9 mouse cellular contexts compared by ENCODE assay signal in the genomic region with DNA sequence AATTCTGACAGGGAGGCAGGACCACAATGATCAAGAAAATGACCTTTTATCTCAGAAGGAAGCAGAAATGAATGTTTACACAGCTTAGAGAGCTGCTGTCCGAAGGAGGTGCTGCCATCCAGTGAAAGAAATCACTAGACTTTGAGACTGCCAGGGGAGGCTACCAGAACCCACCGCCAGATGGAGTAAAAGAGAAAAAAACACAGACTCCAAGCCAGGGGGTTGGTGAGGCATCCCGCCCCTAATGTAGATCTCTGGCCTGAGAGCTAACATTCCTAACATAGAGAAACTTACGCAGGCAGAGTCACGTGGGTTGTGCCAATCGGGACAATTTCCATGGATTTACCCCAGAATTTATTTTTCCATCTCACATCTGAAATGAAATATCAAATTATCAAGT. TPM values are rescaled to one million over a fixed set of nuclear protein-coding genes. Genes with fewer than 3 reads are reported as not detected.
DNase-seq lines count a peak whose midpoint lies in the region; ATAC-seq lines count a peak whose summit lies in the region.
"Had no signal": no experiment of that assay in that cellular context is flagged by ENCODE, and none has a peak within 500 bp of the region (broad histone marks: within the 10 kb centered on the region; RNA-seq: fewer than 3 reads in every experiment).

No protein-coding gene starts in this region.

- no peak overlapping the region for H3K27ac ChIP-seq in intestine, embryonic 14.5 days (ENCODE audit: low read depth)
- no peak overlapping the region for H3K27ac ChIP-seq in midbrain, embryonic 16.5 days (ENCODE audit: low read length)

- no peak overlapping the region for H3K9ac ChIP-seq in intestine, embryonic 14.5 days (ENCODE audit: low read length)
- no peak overlapping the region for H3K9ac ChIP-seq in midbrain, embryonic 16.5 days (ENCODE audit: low read depth, low read length)

- no peak overlapping the region for H3K4me3 ChIP-seq in intestine, embryonic 14.5 days (ENCODE audit: low read depth, low read length)
- no peak overlapping the region for H3K4me3 ChIP-seq in midbrain, embryonic 16.5 days (ENCODE audit: low read depth, low read length)
- H3K4me3 ChIP-seq: erythroblast, embryonic 14.5 days had no signal

- 24% methylated on average over 6 of the region's 6 CpGs for WGBS in intestine, embryonic 14.5 days
- 40% methylated on average over 6 of the region's 6 CpGs for WGBS in midbrain, embryonic 16.5 days

- H3K4me1 ChIP-seq in intestine, embryonic 14.5 days (replicated peaks; ENCODE audit: control insufficient read depth, insufficient read depth, low read length) = no peaks in the 10 kb centered on the region
- no peaks in the 10 kb centered on the region for H3K4me1 ChIP-seq in midbrain, embryonic 16.5 days (ENCODE audit: control insufficient read depth, insufficient read depth, low read length)

- peak; percentile 30 for DNase-seq in adrenal gland, postnatal 14 days
- no peak for DNase-seq in adrenal gland, adult 18-20 months (ENCODE audit: low spot score in 2 of 2)
- peak; percentile 55 to 60 for DNase-seq in left cerebral cortex, postnatal 10 days (ENCODE audit: extremely low spot score in 1 of 2, low spot score in 2 of 2)
- no peak for DNase-seq in left cerebral cortex, adult 18-20 months (ENCODE audit: low spot score in 2 of 2)
- DNase-seq in R1 (ENCODE audit: low read depth, low spot score) = peak; percentile 73
- peak; percentile 73 for DNase-seq in intestine, embryonic 14.5 days (ENCODE audit: low spot score)
- no peak for DNase-seq in adrenal gland, adult 2 months

- H3K9me3 ChIP-seq in intestine, embryonic 14.5 days (ENCODE audit: control insufficient read depth, low read length) = no peaks in the 10 kb centered on the region
- H3K9me3 ChIP-seq in midbrain, embryonic 16.5 days (replicated peaks; ENCODE audit: control insufficient read depth, low read length, poor library complexity, severe bottlenecking) = no peaks in the 10 kb centered on the region

- intact Hi-C loops in left cerebral cortex, postnatal 10 days (cut with DNase I) = no loop called here

- no peaks in the 10 kb centered on the region for H3K27me3 ChIP-seq in intestine, embryonic 14.5 days (replicated peaks; ENCODE audit: control insufficient read depth, insufficient read depth, low read length)
- H3K27me3 ChIP-seq in midbrain, embryonic 16.5 days (ENCODE audit: control insufficient read depth, insufficient read depth, low read depth, low read length) = no peaks in the 10 kb centered on the region

- ATAC-seq in intestine, embryonic 14.5 days (replicated peaks; ENCODE audit: low FRiP score, low TSS enrichment, low read depth) = 0 out of 2 replicates have a peak, but pooled peaks have one; percentile 50
- peak; percentile 54 for ATAC-seq in midbrain, embryonic 16.5 days

- no peaks in the 10 kb centered on the region for H3K36me3 ChIP-seq in intestine, embryonic 14.5 days (ENCODE audit: control insufficient read depth, insufficient read depth, low read length)
- H3K36me3 ChIP-seq in midbrain, embryonic 16.5 days (ENCODE audit: control insufficient read depth, insufficient read depth, low read length) = no peaks in the 10 kb centered on the region

- H3K4me2 ChIP-seq in intestine, embryonic 14.5 days (ENCODE audit: low read length) = no peak overlapping the region
- H3K4me2 ChIP-seq in midbrain, embryonic 16.5 days (ENCODE audit: low read length) = no peak overlapping the region

RNA-seq across cellular contexts. Expression of a gene that starts 45.4 kb away (rescaled TPM):
- 1.0 and 2.1 TPM in 2 replicates for total RNA-seq in adrenal gland, postnatal 14 days (2021)
- total RNA-seq in adrenal gland, adult 18-20 months (2021) = 1 to 10 TPM; 1.2 to 1.3 TPM
- total RNA-seq in left cerebral cortex, postnatal 10 days (2021) = 10 to 100 TPM; 16.4 TPM
- 10 to 100 TPM; 12.3 to 12.4 TPM for total RNA-seq in left cerebral cortex, adult 18-20 months (2021)
- 35.2 and 37.8 TPM in 2 replicates for polyA plus RNA-seq in intestine, embryonic 14.5 days (2014; fragmentation: Nextera tagmentation; extraction: Ambion mirVana)
- polyA plus RNA-seq in midbrain, embryonic 16.5 days (2015; fragmentation: Nextera tagmentation; extraction: Ambion mirVana) = 89.6 and 96.4 TPM in 2 replicates
- total RNA-seq in adrenal gland, adult 2 months (2021) = 1 to 10 TPM; 1.2 to 3.7 TPM
- polyA plus RNA-seq in adrenal gland, adult 2 months (2012; rRNA removed) = 0.28 and 0.64 TPM in 2 replicates

Comparison
In these comparisons a context has a peak if more than half of its experiments do, and no peak if none do; other contexts are left out.
1. DNase-seq: peak in adrenal gland, postnatal 14 days (single experiment), left cerebral cortex, postnatal 10 days (2 of 2), R1 (single experiment) and intestine, embryonic 14.5 days (single experiment); none in adrenal gland, adult 18-20 months (0 of 2), left cerebral cortex, adult 18-20 months (0 of 2) and adrenal gland, adult 2 months (single experiment).